8 mouse cellular contexts compared by ENCODE assay signal in genomic region chr8:61589972-61590391, GRCm38 (mm10).
DNase-seq lines count a peak whose midpoint lies in the region; ATAC-seq and TF ChIP-seq lines count a peak whose summit lies in the region.

No protein-coding gene starts in this region.

- H3K4me2 ChIP-seq in kidney, postnatal 0 days (ENCODE audit: low read length) = peak overlapping the region; percentile 68
- H3K4me2 ChIP-seq in midbrain, embryonic 15.5 days = peak overlapping the region; percentile 97

- ATAC-seq in kidney, postnatal 0 days (replicated peaks; ENCODE audit: low FRiP score, low read depth) = peak; percentile 38
- ATAC-seq in midbrain, embryonic 15.5 days (replicated peaks) = peak; percentile 37

- WGBS in heart, embryonic 10.5 days = 2% methylated on average over 11 of the region's 11 CpGs
- 13% methylated on average over 11 of the region's 11 CpGs for WGBS in kidney, postnatal 0 days
- 3% methylated on average over 11 of the region's 11 CpGs for WGBS in midbrain, embryonic 15.5 days

- DNase-seq in adrenal gland, postnatal 14 days = peak; percentile 40
- no peak for DNase-seq in heart, embryonic 10.5 days (ENCODE audit: low spot score)
- no peak for DNase-seq in kidney, postnatal 0 days (ENCODE audit: low spot score)
- DNase-seq in urinary bladder, postnatal 10 days (ENCODE audit: low spot score) = no peak
- DNase-seq in frontal cortex, postnatal 10 days (ENCODE audit: low spot score in 2 of 2) = no peak
- DNase-seq in urinary bladder, postnatal 25 days (ENCODE audit: low spot score) = no peak

- no peak overlapping the region for H3K27ac ChIP-seq in ES-Bruce4 (ENCODE audit: insufficient read depth, low read length)
- H3K27ac ChIP-seq in heart, embryonic 10.5 days = peak overlapping the region; percentile 89
- no peak overlapping the region for H3K27ac ChIP-seq in kidney, postnatal 0 days
- H3K27ac ChIP-seq in midbrain, embryonic 15.5 days = no peak overlapping the region

- no peaks in the 10 kb centered on the region for H3K27me3 ChIP-seq in ES-Bruce4 (ENCODE audit: control insufficient read depth, insufficient read depth, low read length, poor library complexity, severe bottlenecking)
- H3K27me3 ChIP-seq in heart, embryonic 10.5 days (ENCODE audit: insufficient read depth, poor library complexity, severe bottlenecking) = no peaks in the 10 kb centered on the region
- H3K27me3 ChIP-seq in kidney, postnatal 0 days (ENCODE audit: insufficient read depth, low read length) = no peaks in the 10 kb centered on the region
- no peaks in the 10 kb centered on the region for H3K27me3 ChIP-seq in midbrain, embryonic 15.5 days (replicated peaks)

- peak overlapping the region; percentile 67 for H3K4me3 ChIP-seq in ES-Bruce4 (ENCODE audit: low read depth, low read length)
- peak overlapping the region; percentile 75 for H3K4me3 ChIP-seq in heart, embryonic 10.5 days
- H3K4me3 ChIP-seq in kidney, postnatal 0 days (replicated peaks; ENCODE audit: low read depth, low read length) = peak overlapping the region; percentile 43
- H3K4me3 ChIP-seq in midbrain, embryonic 15.5 days = peak overlapping the region; percentile 62

- H3K4me1 ChIP-seq in ES-Bruce4 (ENCODE audit: control insufficient read depth, insufficient read depth, low read length) = no peaks in the 10 kb centered on the region
- H3K4me1 ChIP-seq in heart, embryonic 10.5 days = peaks cover 37% of the 10 kb centered on the region
- 0 out of 2 replicates have a peak, but pooled peaks cover 3% of the 10 kb centered on the region for H3K4me1 ChIP-seq in kidney, postnatal 0 days (replicated peaks; ENCODE audit: insufficient read depth, low read length)
- peaks cover 13% of the 10 kb centered on the region for H3K4me1 ChIP-seq in midbrain, embryonic 15.5 days

- H3K36me3 ChIP-seq in ES-Bruce4 (ENCODE audit: control insufficient read depth, insufficient read depth, low read length, poor library complexity, severe bottlenecking) = no peaks in the 10 kb centered on the region
- H3K36me3 ChIP-seq in heart, embryonic 10.5 days = peaks cover 7% of the 10 kb centered on the region; the same call in 1 of the 2 replicates
- no peaks in the 10 kb centered on the region for H3K36me3 ChIP-seq in kidney, postnatal 0 days (ENCODE audit: insufficient read depth, low read length)
- no peaks in the 10 kb centered on the region for H3K36me3 ChIP-seq in midbrain, embryonic 15.5 days (replicated peaks)

- H3K9ac ChIP-seq in ES-Bruce4 (ENCODE audit: low read depth, poor library complexity, severe bottlenecking) = 0 out of 2 replicates have a peak overlapping the region, but pooled peaks have one; percentile 2
- H3K9ac ChIP-seq in kidney, postnatal 0 days (ENCODE audit: low read depth, low read length) = peak overlapping the region; percentile 36; the same call in 1 of the 2 replicates
- no peak overlapping the region for H3K9ac ChIP-seq in midbrain, embryonic 15.5 days

- no peaks in the 10 kb centered on the region for H3K9me3 ChIP-seq in ES-Bruce4 (replicated peaks; ENCODE audit: control insufficient read depth, insufficient read depth, low read length, poor library complexity, severe bottlenecking)
- no peaks in the 10 kb centered on the region for H3K9me3 ChIP-seq in heart, embryonic 10.5 days
- H3K9me3 ChIP-seq in kidney, postnatal 0 days (replicated peaks; ENCODE audit: low read length) = no peaks in the 10 kb centered on the region
- no peaks in the 10 kb centered on the region for H3K9me3 ChIP-seq in midbrain, embryonic 15.5 days

- no peak for TF ChIP-seq CTCF in ES-Bruce4 (IDR thresholded peaks at IDR 0.05; ENCODE audit: low read depth, low read length)
- TF ChIP-seq CTCF in kidney, postnatal 0 days (IDR thresholded peaks at IDR 0.05; ENCODE audit: low read depth) = no peak

- no peak for TF ChIP-seq POLR2A in ES-Bruce4 (IDR thresholded peaks at IDR 0.05; ENCODE audit: insufficient read depth, low read length)

- no peak for TF ChIP-seq EP300 in ES-Bruce4 (IDR thresholded peaks at IDR 0.05; ENCODE audit: insufficient read depth, low read depth, low read length)
